ENCODE assay signal across 20 mouse cellular contexts in genomic region chr4:121239878-121240277, GRCm38 (mm10).
"Had no signal": no experiment of that assay in that cellular context is flagged by ENCODE, and none has a peak within 500 bp of the region (broad histone marks: within the 10 kb centered on the region; RNA-seq: fewer than 3 reads in every experiment).

No protein-coding gene starts in this region.

- H3K4me1 ChIP-seq: limb, embryonic 12.5 days; limb, embryonic 15.5 days had no signal

- ATAC-seq: liver, postnatal 0 days; lung, postnatal 0 days had no signal

- H3K4me2 ChIP-seq: limb, embryonic 12.5 days; limb, embryonic 15.5 days; liver, embryonic 11.5 days; lung, embryonic 14.5 days had no signal

- H3K27ac ChIP-seq: limb, embryonic 12.5 days; limb, embryonic 15.5 days; liver, embryonic 14.5 days; macrophage; stomach, postnatal 0 days had no signal

- H3K4me3 ChIP-seq: limb, embryonic 12.5 days; limb, embryonic 15.5 days had no signal

- H3K9me3 ChIP-seq: limb, embryonic 12.5 days; limb, embryonic 15.5 days had no signal

- H3K9ac ChIP-seq: limb, embryonic 12.5 days; limb, embryonic 15.5 days; liver, embryonic 14.5 days; liver, postnatal 0 days; lung, embryonic 14.5 days had no signal

- H3K36me3 ChIP-seq: limb, embryonic 12.5 days; limb, embryonic 15.5 days had no signal

- H3K27me3 ChIP-seq: limb, embryonic 12.5 days; limb, embryonic 15.5 days had no signal

- DNase-seq: kidney, adult 18-20 months; kidney, adult 9 months; kidney, postnatal 14 days; kidney, postnatal 4 days; left cerebral cortex, postnatal 4 days; liver, postnatal 0 days; lung, embryonic 14.5 days; midbrain, embryonic 14.5 days; right cerebral cortex, adult 18-20 months; right cerebral cortex, postnatal 14 days; right cerebral cortex, postnatal 4 days; thymus, adult 18-20 months; thymus, postnatal 36 days had no signal
